Mouse (Mus musculus): ENCODE measurements around the gene 4930402F06Rik.

DNA sequence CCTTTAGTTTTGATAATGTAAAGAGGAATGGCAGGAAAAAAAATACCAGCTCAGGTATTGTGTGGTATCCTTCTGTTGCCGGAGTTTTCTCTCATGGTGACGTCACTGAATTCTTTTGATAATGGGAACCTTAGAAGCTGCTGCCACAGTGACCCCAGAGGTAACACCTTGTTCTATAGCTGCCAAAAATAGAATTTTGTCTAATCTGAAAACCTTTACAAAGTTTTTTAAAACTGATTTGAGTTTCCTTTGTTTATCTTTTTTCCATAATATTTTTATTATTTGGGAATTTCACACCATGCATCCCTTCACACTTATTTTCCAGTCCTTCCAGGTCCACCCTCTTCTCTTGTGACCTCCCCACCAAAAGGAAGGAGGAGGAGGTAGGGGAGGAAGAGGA, 29.3 kb downstream of the 4930402F06Rik start, which contains the start of gene 4930568D16Rik:
- TF ChIP-seq CTCF (IDR thresholded peaks at IDR 0.05; ENCODE audit: low read depth, low read length) (no peak), EP300 (IDR thresholded peaks at IDR 0.05; ENCODE audit: insufficient read depth, low read depth, low read length) (no peak)

All from ES-Bruce4 (cell line).